Mouse (Mus musculus): ENCODE results near the gene Loxl1. TPM values are rescaled to one million over a fixed set of nuclear protein-coding genes. Genes with fewer than 3 reads are reported as not detected.
"Not testable (repeated sequence)": the region's sequence is repeated elsewhere in the genome, so short reads cannot be mapped to it uniquely, and the experiment has no call there.

Gene Loxl1
- polyA plus RNA-seq, 1 experiment from 2014 or later, result not detected

DNA sequence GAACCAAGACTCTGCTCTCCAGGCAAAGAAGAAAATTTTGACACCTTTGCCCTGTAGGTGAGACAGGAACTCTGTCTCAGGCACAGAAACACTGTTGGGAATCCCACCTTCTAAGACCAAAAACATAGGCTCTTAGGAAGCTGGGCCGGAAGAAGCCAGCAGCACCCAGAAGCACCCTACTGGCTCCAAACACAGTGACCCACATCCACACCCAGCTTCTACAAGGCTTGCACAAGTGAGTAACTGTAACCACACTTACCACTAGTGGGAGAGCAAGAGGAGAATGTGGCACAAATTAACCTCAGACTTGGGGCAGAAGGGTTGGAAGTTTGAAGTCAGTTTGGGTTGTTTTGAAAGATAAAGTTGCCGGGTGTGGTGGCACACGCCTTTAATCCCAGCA, 37.2 kb downstream of the Loxl1 start:
- Histone ChIP-seq H3K36me3 (ENCODE audit: inconsistent target) (no peaks in the 10 kb centered on the region), H3K4me3 (ENCODE audit: inconsistent target) (peak overlapping the region; percentile 6; the same call in 1 of the 2 replicates), H3K79me2 (ENCODE audit: inconsistent target) (no peaks in the 10 kb centered on the region), H3K27ac (peak overlapping the region; percentile 97)
- 18% methylated on average over 1 of the region's 3 CpGs for WGBS (ENCODE audit: missing documents)

DNA sequence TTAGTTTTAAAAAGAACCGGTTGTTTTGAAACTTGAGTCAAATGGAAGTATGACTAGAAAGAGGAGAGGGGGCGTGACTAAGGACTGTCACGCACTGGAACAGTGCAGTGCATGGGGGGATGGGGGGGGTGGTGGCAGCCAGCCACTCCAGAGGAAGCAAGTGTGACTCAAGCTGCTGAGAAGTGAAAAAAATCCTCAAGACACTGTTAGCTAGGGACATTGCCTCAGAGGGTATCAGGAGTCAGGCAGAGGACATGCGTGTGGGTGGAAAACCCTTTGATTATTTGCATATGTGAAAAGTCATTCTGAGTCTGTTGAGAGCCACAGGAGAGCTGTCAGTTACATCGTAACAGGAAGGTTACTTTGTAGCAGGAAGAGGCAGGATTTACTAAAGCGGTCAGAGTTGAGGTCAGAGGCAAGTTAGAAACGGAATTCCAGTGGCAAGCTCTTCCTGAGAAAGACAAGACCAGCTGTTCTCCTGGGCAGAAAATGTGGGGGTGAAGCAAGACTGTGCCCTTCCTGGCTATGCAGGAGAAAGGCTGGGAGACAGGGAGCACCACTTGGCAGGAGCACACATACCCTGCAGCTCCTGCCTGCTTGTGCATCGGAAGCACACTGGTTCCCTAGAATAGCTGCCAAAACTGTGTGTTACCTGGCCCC, 37.7 kb downstream of the Loxl1 start:
- H3K4me3 ChIP-seq (ENCODE audit: inconsistent target), result peak overlapping the region; percentile 6; the same call in 1 of the 2 replicates
- H3K36me3 ChIP-seq (ENCODE audit: inconsistent target), result no peaks in the 10 kb centered on the region
- H3K79me2 ChIP-seq (ENCODE audit: inconsistent target), result no peaks in the 10 kb centered on the region
- under 1% methylated on average over 8 of the region's 8 CpGs for WGBS (ENCODE audit: missing documents)
- H3K27ac ChIP-seq, result peak overlapping the region; percentile 97

DNA sequence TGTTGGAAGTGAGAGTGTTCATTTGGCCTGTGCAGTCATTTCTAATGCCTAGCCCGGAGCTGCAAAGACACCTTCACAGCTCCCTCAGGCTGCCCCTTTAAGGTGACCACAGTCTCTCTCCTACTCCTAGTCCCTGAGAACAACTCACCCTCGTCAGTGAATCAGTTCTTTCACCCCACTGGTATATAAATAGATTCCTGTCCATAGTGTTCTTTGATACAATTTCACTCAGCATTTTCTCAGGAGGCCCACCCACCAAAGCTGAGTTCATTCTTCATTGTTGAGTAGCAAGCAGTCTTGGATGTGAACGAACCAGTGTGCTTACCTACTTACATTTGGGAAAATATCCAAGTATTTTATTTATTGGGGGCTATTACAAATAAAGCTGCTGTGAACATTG, 38.4 kb downstream of the Loxl1 start:
- no peaks in the 10 kb centered on the region for H3K36me3 ChIP-seq (ENCODE audit: inconsistent target)
- H3K4me3 ChIP-seq (ENCODE audit: inconsistent target), result no peak overlapping the region
- H3K27ac ChIP-seq, result peak overlapping the region; percentile 97
- H3K79me2 ChIP-seq (ENCODE audit: inconsistent target), result no peaks in the 10 kb centered on the region
- 30% methylated on average over 3 of the region's 3 CpGs for WGBS (ENCODE audit: missing documents)

DNA sequence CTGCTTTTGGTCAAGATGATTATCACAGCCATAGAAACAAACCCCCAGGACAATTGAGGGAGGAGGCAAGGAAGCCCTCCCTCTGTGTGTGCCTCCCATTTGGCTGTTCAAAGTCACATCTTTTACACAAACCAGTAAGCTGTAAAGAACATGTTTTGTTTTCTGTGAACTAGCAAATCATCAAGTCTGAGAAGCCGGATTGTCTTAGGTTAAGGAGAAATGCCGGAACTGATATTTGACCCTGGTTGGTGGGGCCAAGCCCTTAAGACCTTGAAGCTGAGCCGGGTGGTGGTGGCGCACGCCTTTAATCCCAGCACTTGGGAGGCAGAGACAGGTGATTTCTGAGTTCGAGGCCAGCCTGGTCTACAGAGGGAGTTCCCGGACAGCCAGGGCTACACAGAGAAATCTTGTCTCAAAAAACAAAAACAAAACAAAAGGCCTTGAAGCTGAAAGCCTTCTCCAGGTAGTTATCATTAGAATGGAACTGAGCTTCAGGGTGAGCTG, 38.8 kb downstream of the Loxl1 start:
- no peaks in the 10 kb centered on the region for H3K36me3 ChIP-seq (ENCODE audit: inconsistent target)
- peak overlapping the region; percentile 97 for H3K27ac ChIP-seq
- H3K4me3 ChIP-seq (ENCODE audit: inconsistent target), result no peak overlapping the region
- no peaks in the 10 kb centered on the region for H3K79me2 ChIP-seq (ENCODE audit: inconsistent target)
- 82% methylated on average over 7 of the region's 7 CpGs for WGBS (ENCODE audit: missing documents)

DNA sequence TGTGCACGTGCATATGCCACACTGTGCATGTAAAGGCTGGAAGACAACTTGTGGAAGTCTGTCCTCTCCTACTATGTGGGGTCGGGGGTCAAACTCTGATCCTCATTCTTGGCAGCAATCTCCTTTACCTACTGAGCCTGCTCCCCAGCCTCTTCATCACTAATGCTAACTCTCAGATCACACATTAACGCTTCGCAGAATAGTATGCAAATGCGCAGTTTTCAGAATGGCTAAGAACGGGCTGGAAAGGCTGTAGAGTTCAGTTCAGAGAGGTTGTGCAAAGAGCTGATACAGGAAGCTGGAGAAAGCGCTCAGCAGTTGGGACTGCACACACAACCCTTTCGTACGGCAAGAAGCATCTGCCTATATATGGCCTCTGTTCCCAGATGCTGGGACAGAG, 40.1 kb downstream of the Loxl1 start:
- Histone ChIP-seq H3K36me3 (ENCODE audit: inconsistent target) (no peaks in the 10 kb centered on the region), H3K79me2 (ENCODE audit: inconsistent target) (no peaks in the 10 kb centered on the region), H3K27ac (0 out of 2 replicates have a peak overlapping the region, but pooled peaks have one; percentile 97), H3K4me3 (ENCODE audit: inconsistent target) (no peak overlapping the region)
- WGBS (ENCODE audit: missing documents), result 61% methylated on average over 9 of the region's 9 CpGs

DNA sequence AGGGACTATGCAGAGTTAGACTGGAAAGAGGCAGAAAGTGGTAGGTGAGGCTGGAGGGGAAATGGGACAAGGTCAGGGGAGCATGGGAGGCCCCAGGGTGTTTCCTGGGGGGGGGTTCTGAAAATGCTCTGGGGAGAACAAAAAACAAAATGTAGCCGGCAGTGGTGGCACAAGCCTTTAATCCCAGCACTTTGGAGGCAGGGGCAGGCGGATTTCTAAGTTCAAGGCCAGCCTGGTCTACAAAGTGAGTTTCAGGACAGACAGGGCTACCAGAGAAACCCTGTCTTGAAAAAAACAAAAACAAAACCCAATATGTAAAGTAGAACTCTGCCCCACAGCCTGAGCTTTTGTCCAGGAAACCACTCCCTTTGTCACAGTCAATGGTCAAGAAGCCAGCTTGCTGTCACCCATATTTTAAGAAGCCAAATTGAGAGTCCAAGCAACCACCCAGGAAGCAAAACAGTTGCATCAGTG, 40.9 kb downstream of the Loxl1 start:
- H3K27ac ChIP-seq, result peak overlapping the region; percentile 97
- no peaks in the 10 kb centered on the region for H3K79me2 ChIP-seq (ENCODE audit: inconsistent target)
- H3K4me3 ChIP-seq (ENCODE audit: inconsistent target), result no peak overlapping the region
- WGBS (ENCODE audit: missing documents), result 88% methylated on average over 2 of the region's 2 CpGs
- H3K36me3 ChIP-seq (ENCODE audit: inconsistent target), result no peaks in the 10 kb centered on the region

DNA sequence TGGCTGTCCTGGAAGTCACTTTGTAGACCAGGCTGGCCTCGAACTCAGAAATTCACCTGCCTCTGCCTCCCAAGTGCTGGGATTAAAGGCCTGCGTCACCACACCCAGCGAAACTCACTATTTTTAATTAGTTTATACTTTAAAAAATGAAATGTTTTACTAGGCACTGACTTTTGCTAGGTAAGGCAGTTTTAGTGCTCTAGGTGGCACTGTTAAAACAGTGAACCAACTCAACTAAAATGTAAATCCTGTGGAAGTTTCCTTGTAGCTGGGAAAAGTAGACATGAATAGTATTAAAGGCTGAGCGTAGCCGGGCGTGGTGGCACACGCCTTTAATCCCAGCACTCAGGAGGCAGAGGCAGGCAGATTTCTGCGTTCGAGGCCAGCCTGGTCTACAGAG, 41.4 kb downstream of the Loxl1 start:
- WGBS (ENCODE audit: missing documents), result 82% methylated on average over 9 of the region's 9 CpGs
- H3K4me3 ChIP-seq (ENCODE audit: inconsistent target); H3K79me2 ChIP-seq (ENCODE audit: inconsistent target); H3K36me3 ChIP-seq (ENCODE audit: inconsistent target): not testable (repeated sequence)
- peak overlapping the region; percentile 97 for H3K27ac ChIP-seq

DNA sequence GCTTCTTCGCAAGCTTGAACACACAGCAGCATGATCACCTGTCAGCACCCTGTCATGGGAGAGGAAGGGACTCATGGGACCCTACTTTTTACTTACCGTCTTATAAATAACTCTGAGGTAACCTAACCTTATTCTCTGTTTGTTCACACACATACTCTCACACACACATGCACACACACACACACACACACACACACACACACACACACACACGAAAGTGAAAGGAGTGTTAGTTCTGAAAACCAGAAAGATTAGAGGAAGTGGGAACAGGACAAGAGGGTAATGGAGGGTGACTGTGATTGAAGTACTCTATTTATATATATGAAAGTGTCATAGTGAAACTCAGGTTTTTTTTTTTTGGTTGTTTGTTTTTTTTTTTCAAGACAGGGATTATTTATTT, 41.9 kb downstream of the Loxl1 start:
- no peaks in the 10 kb centered on the region for H3K79me2 ChIP-seq (ENCODE audit: inconsistent target)
- peak overlapping the region; percentile 97 for H3K27ac ChIP-seq
- H3K36me3 ChIP-seq (ENCODE audit: inconsistent target), result no peaks in the 10 kb centered on the region
- H3K4me3 ChIP-seq (ENCODE audit: inconsistent target), result no peak overlapping the region
- WGBS (ENCODE audit: missing documents), result 25% methylated on average over 2 of the region's 3 CpGs

DNA sequence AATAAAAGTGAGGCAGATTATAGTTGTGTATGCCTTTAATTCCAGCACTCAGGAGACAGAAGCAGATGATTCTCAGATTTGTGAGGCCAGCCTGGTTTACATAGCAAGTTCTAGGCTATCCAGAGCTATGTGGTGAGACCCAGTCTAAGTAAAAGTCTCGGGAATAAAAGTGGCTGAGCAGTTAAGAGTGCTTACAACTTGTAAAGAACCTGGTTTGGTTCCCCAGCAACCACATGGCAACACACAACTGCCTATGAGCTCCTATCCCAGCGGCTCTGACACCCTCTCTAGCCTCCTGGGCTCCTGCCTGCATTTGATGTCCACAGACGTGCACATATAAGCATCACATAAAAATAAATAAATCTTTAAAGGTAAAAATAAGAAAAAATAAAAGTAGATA, 42.9 kb downstream of the Loxl1 start:
- WGBS (ENCODE audit: missing documents), result 90% methylated on average over 3 of the region's 3 CpGs
- H3K27ac ChIP-seq, result peak overlapping the region; percentile 41; the same call in 1 of the 2 replicates
- no peaks in the 10 kb centered on the region for H3K36me3 ChIP-seq (ENCODE audit: inconsistent target)
- no peaks in the 10 kb centered on the region for H3K79me2 ChIP-seq (ENCODE audit: inconsistent target)
- no peak overlapping the region for H3K4me3 ChIP-seq (ENCODE audit: inconsistent target)

DNA sequence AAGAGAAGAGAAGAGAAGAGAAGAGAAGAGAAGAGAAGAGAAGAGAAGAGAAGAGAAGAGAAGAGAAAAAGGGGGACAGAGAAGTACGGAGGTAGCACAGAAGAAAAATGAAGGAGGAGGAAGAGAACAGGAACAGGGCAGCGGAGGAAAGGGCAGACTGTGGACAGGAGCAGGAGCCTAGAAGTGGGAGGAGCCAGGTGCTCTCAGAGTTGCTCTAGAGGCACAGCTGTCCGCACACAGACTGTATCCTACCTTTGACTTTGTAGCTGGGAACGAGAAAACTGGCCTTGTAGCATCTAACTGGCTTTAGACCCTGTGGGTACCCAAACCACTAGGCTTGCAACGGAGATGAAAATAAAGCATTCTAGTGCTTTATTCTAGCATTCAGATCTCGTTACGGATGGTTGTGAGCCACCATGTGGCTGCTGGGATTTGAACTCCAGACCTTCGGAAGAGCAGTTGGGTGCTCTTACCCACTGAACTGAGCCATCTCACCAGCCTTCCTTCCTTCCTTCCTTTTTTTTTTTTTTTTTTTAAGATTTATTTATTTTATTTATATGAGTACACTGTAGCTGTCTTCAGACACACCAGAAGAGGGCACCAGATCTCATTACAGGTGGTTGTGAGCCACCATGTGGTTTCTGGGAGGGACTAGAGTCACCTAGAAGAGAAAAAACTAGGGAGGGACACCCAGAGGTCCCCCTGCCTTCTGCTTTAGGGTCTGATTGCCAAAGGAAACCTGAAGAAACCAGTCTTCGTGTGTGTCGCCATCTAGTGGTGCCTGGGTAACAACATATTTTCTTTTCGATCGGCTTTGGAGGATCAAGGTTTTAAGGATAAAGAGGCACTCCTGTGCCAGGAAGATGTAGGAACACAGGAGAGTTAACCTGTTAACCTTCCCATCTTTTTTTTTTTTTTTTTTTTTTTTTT, 44.3 kb downstream of the Loxl1 start:
- Histone ChIP-seq H3K27ac (peak overlapping the region; percentile 24; the same call in 1 of the 2 replicates), H3K79me2 (ENCODE audit: inconsistent target) (no peaks in the 10 kb centered on the region), H3K4me3 (ENCODE audit: inconsistent target) (no peak overlapping the region), H3K36me3 (ENCODE audit: inconsistent target) (no peaks in the 10 kb centered on the region)
- WGBS (ENCODE audit: missing documents), result 57% methylated on average over 8 of the region's 12 CpGs

DNA sequence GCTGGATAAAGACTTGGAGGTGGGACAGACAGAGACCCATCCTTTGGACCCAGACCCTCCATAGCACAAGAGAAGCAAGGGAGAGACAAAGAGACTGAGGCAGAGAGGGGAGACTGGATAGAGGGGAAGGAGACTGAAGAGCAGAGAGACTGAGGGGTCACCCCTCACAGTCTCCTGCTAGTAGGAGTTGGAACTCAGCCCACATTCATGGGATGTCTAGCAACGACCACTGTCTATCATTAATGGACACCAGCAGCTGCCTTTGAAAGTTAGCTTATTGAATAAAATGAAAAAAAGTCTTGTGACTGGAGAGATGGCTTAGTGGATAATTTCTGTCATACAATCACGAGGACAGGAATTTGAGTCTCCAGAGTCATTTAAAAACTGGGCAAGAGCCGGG, 45.9 kb downstream of the Loxl1 start:
- no peak overlapping the region for H3K4me3 ChIP-seq (ENCODE audit: inconsistent target)
- 79% methylated on average over 3 of the region's 3 CpGs for WGBS (ENCODE audit: missing documents)
- peak overlapping the region; percentile 87 for H3K27ac ChIP-seq
- no peaks in the 10 kb centered on the region for H3K79me2 ChIP-seq (ENCODE audit: inconsistent target)
- peaks cover 10% of the 10 kb centered on the region for H3K36me3 ChIP-seq (ENCODE audit: inconsistent target)

DNA sequence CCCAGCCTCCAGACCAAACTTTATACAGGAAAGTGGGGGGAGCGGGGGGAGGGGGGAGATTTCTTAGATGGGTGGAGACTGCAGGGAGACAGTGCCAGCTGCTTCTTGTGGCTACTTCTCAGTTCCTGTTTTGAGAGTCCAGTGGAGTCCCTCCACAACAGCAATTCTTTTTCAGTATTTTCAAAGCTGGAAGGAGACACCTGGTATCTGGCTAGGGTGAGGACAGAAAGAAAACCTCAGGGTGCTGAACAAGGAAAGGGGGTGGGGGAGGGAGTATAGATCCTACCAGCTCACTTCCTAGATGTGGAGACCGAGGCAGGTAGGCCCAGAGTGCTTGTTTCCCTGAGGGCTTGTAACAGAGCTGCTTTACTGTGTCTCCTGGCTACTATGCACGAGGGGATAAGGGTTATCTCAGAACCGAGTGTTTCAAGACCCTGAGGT, 46.4 kb downstream of the Loxl1 start:
- whole genome bisulfite sequencing (ENCODE audit: missing documents), result 0% methylated on average over 4 of the region's 4 CpGs
- Histone ChIP-seq H3K4me3 (ENCODE audit: inconsistent target) (no peak overlapping the region), H3K36me3 (ENCODE audit: inconsistent target) (peaks cover 14% of the 10 kb centered on the region), H3K79me2 (ENCODE audit: inconsistent target) (no peaks in the 10 kb centered on the region), H3K27ac (peak overlapping the region; percentile 87)

DNA sequence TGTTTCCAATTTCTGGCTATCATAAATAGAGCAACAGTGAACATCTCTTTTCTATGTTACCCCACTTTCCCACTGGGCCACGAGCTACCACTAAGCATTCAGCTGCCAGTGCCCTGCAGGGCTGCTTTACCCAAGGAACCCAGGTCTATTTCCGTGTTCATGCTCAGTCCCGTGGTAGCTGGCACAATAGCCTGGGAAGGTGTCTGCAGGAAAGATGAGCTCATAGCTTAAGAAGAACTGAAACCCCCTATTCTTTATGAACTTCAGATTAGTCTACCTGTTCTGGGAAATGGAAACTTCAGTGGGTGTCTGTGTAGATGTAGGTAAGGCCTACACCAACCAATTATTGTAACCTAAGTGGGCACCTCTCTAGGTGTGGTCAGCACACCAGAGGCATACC, 47.6 kb downstream of the Loxl1 start:
- H3K79me2 ChIP-seq (ENCODE audit: inconsistent target), result no peaks in the 10 kb centered on the region

DNA sequence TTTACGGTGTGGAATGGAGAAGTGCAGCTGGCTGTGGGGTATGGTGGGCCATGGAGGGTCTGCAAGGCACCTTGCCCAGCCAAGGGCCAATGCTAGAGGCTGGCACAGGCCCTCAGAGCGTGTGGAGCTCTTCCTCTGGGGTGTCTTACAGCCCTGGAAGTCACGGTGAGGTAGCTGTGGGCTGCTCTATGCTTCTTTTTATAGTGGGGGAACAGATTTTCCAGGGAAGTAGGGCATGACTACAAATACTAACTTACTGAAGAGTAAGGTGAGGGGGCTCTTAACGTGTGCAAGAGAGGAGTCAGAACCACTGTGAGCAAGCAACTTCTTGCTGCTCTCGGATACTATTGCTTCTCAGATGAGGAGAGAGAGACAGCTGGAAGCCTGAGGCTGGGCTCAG, 50.5 kb downstream of the Loxl1 start:
- peaks cover 48% of the 10 kb centered on the region for H3K36me3 ChIP-seq (ENCODE audit: inconsistent target)
- H3K27ac ChIP-seq, result no peak overlapping the region
- no peak overlapping the region for H3K4me3 ChIP-seq (ENCODE audit: inconsistent target)
- WGBS (ENCODE audit: missing documents), result 95% methylated on average over 5 of the region's 5 CpGs
- H3K79me2 ChIP-seq (ENCODE audit: inconsistent target), result no peaks in the 10 kb centered on the region

More for the DNA sequence above, 47.6 kb downstream of the Loxl1 start:
- no peak overlapping the region for H3K4me3 ChIP-seq (ENCODE audit: inconsistent target)
- 36% methylated on average over 3 of the region's 3 CpGs for WGBS (ENCODE audit: missing documents)
- peaks cover 23% of the 10 kb centered on the region for H3K36me3 ChIP-seq (ENCODE audit: inconsistent target)
- H3K27ac ChIP-seq, result peak overlapping the region; percentile 87; the same call in 1 of the 2 replicates
